Mouse (Mus musculus) forebrain, embryonic 15.5 days (tissue): ENCODE measurements around the gene Gm10198. TPM values are rescaled to one million over a fixed set of nuclear protein-coding genes. Genes with fewer than 3 reads are reported as not detected.

Experiments used
- ATAC-seq: fragments of 200-750 bp; cut with Nextera tagmentation; replicated peaks from 2 replicates; pipeline ENCODE4 v1.8.0; 2017; ENCODE audit warnings: mild to moderate bottlenecking, moderate TSS enrichment, moderate library complexity
- H3K27ac ChIP-seq: fragments of 300-500 bp; sonication (generic); replicated peaks from 2 replicates; pipeline ENCODE4 v1.5.1; 2015; ENCODE audit warnings: mild to moderate bottlenecking, inconsistent platforms
- H3K27me3 ChIP-seq: fragments of 300-500 bp; sonication (generic); 2 replicates; pipeline ENCODE4 v1.6.1; 2015; ENCODE audit warnings: inconsistent platforms
- H3K36me3 ChIP-seq: fragments of 300-500 bp; sonication (generic); 2 replicates; pipeline ENCODE4 v1.6.1; 2015; ENCODE audit warnings: mild to moderate bottlenecking, inconsistent platforms
- H3K4me1 ChIP-seq: fragments of 300-500 bp; sonication (generic); 2 replicates; pipeline ENCODE4 v1.6.1; 2015; ENCODE audit warnings: inconsistent platforms
- H3K4me2 ChIP-seq: fragments of 300-500 bp; sonication (generic); replicated peaks from 2 replicates; pipeline ENCODE4 v1.6.1; 2015; ENCODE audit warnings: mild to moderate bottlenecking, inconsistent platforms
- H3K4me3 ChIP-seq: fragments of 300-500 bp; sonication (generic); 2 replicates; pipeline ENCODE4 v1.5.1; 2015; ENCODE audit warnings: mild to moderate bottlenecking, inconsistent platforms
- H3K9ac ChIP-seq: fragments of 300-500 bp; sonication (generic); replicated peaks from 2 replicates; pipeline ENCODE4 v1.6.1; 2015; ENCODE audit warnings: mild to moderate bottlenecking, inconsistent platforms
- H3K9me3 ChIP-seq: fragments of 300-500 bp; sonication (generic); 2 replicates; pipeline ENCODE4 v1.6.1; 2016; ENCODE audit warnings: inconsistent platforms
- WGBS: fragments of 180-500 bp; shearing (Covaris S2); methylation state at CpG from one replicate; pipeline ENCODE4 v1.1.7; 2015; ENCODE audit warnings: mixed read lengths; 5-methylcytosine and 5-hydroxymethylcytosine counted together
- polyA plus RNA-seq: library from polyadenylated mRNA; unstranded; fragments of >200 nt; fragmentation: Nextera tagmentation; extraction: Ambion mirVana; gene quantifications from 2 replicates; pipeline ENCODE4 v1.2.1, GENCODE M21; 2015

Gm10198 gene
- polyA plus RNA-seq, 1 experiment from 2014 or later: not detected

DNA sequence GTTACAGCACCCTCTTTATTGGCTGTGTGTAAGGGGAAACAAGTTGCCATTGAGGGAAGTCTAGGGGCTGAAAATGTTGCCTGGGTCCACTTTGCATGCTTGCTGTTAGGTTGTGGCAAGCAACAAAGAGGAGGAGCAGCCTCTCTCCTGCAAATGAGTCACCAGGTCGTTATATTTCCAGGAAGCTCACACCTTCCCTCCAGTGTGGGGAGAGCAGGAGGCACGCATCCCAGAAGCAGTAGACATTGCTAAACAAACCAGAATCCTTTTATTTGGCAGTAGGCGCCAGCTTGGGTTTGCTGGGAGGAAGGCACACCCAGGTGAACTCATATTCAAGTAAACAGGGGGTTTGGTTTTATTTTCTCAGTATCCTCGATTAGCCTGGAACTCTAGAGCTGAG lies 8.8 kb downstream of the Gm10198 start:
- Histone ChIP-seq H3K4me3 (no peak overlapping the region), H3K9me3 (no peaks in the 10 kb centered on the region), H3K27me3 (no peaks in the 10 kb centered on the region), H3K27ac (no peak overlapping the region), H3K36me3 (no peaks in the 10 kb centered on the region), H3K9ac (no peak overlapping the region), H3K4me2 (no peak overlapping the region), H3K4me1 (no peaks in the 10 kb centered on the region)
- ATAC-seq: no peak
- WGBS: 75% methylated on average over 4 of the region's 4 CpGs

DNA sequence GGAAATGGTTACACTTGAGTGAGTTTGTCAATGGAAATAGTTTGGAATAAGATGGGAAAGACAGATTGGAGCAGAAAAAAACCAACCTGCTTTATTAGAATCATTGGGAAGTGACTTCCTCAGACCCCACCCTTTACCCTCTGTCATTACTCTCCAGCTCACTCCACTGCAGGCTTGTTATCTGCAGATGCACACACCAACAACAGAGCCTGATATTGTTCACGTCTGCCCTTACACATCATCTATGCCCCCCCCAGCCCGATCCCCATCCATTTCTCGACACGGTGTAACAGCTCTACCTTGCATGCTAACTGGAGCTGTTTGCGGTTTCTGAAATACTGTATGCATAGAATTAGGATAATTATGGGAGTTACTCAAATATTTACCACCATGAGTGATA lies 12.2 kb downstream of the Gm10198 start:
- H3K9ac ChIP-seq: no peak overlapping the region
- no peak overlapping the region for H3K4me2 ChIP-seq
- ATAC-seq: no peak
- H3K4me3 ChIP-seq: no peak overlapping the region
- H3K27me3 ChIP-seq: no peaks in the 10 kb centered on the region
- WGBS: 89% methylated on average over 5 of the region's 5 CpGs
- H3K27ac ChIP-seq: no peak overlapping the region
- no peaks in the 10 kb centered on the region for H3K9me3 ChIP-seq
- no peaks in the 10 kb centered on the region for H3K4me1 ChIP-seq
- H3K36me3 ChIP-seq: no peaks in the 10 kb centered on the region

DNA sequence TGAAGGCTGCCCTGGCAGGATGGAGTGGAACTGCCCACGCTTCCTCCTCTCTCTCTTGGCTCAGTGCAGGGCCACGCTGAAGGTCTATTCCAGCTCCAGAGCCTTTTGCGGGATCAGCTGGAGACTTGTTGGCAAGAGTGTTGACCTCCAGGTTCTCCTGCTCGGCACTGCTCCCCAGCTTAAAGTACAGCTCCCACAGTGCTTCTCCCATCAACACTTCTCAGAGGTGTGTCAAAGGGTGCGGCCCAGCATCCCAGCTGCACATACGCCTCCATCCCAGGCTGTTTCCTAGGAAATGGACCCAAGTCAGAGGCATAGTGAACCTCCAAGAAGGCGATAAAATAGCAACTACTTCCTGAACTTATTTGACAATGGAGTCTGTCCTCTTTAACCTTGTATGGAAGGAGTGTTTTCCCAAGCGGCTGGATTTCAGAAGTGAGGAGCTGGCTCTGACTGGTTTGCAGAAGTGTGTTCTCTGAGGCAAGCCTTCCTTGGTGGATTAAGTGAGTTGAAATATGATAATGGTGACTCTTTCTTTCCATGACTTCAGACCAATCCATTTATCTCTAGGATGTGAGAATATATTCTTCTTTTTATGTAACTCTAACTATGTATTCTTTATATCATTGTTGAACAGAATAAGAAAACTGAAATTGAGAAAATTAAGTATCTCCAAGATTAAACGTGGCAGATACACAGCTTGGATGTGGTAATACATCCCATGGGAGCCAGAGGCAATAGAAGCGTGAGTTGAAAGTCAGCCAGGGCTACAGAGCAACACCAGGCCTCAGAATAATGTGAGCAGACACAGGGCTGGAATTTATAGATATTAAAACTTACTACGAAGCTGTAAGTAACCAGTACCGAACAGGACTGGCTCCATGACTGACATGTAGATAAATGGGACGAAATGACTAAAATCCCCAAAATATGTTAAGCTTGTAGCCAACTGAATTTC lies 23.9 kb downstream of the Gm10198 start:
- 85% methylated on average over 13 of the region's 13 CpGs for WGBS

DNA sequence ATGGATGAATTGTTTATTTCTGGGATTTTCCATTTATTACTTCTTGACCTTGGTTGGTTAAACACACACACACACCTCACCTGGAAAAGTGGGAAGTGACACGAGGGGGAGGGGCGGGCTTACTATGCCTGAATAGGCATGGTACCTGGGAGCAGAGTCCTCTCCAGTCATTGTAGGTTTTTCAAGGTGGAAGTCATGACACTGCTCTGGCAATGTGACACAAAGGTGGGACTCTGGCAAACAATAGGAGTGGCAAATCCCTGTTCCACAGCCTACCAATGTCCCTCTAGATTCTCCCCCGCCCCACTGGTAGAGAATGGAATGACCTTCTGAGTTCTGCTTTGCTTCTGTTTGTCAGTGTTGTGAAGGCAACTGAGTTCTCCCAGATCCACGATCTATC lies 27.8 kb downstream of the Gm10198 start:
- no peak for ATAC-seq
- Histone ChIP-seq H3K4me2 (no peak overlapping the region), H3K9me3 (no peaks in the 10 kb centered on the region), H3K36me3 (no peaks in the 10 kb centered on the region), H3K4me3 (no peak overlapping the region), H3K27me3 (no peaks in the 10 kb centered on the region), H3K9ac (no peak overlapping the region), H3K27ac (no peak overlapping the region), H3K4me1 (no peaks in the 10 kb centered on the region)
- 83% methylated on average over 4 of the region's 4 CpGs for WGBS

More for the DNA sequence above, 23.9 kb downstream of the Gm10198 start:
- no peak overlapping the region for H3K9ac ChIP-seq
- H3K4me2 ChIP-seq: no peak overlapping the region
- H3K27ac ChIP-seq: no peak overlapping the region
- no peaks in the 10 kb centered on the region for H3K36me3 ChIP-seq
- no peaks in the 10 kb centered on the region for H3K27me3 ChIP-seq
- no peaks in the 10 kb centered on the region for H3K4me1 ChIP-seq
- no peak overlapping the region for H3K4me3 ChIP-seq
- H3K9me3 ChIP-seq: no peaks in the 10 kb centered on the region
- no peak for ATAC-seq

DNA sequence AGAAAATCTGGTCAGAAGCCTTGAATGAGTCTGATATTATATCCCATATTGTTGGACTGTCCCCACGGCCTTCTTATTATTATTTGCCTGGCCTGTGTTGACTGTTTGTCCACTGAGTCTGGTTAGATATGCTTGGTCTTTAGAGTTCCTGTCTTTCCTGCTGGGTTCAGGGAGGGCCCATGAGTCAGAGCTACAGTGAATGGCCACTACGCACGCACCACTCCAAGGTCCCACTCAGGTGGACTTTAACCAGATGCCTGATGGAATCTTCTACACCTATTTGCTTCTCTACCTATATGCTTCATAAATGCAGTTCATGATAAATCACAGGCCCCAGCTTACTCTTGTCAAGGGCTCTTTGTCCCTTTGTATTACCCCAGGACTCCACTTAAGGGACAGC lies 29.8 kb downstream of the Gm10198 start:
- Histone ChIP-seq H3K27ac (no peak overlapping the region), H3K4me3 (no peak overlapping the region), H3K4me2 (no peak overlapping the region), H3K27me3 (no peaks in the 10 kb centered on the region), H3K36me3 (no peaks in the 10 kb centered on the region), H3K9me3 (no peaks in the 10 kb centered on the region), H3K9ac (no peak overlapping the region), H3K4me1 (no peaks in the 10 kb centered on the region)
- WGBS: 88% methylated on average over 3 of the region's 3 CpGs
- ATAC-seq: no peak

DNA sequence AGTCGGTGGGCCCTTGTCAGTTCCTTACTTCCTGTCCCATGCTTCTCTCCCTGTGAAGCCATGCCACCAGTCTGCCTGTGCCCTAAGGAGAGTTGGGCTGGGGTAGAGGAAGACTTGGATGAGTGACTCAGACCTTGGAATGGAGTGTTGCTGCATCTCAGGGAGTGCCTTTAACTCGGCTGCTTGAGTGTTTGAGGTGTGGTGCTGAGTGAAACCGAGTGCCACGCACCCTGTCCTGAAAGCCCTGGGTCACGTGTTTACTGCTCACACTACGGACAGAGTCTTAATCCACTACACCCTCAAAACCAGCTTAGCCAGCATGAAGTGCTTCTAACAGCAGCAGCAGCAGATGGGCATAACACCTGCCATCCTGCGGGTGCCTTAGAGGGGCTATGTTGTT lies 30.5 kb downstream of the Gm10198 start:
- Histone ChIP-seq H3K4me1 (no peaks in the 10 kb centered on the region), H3K9me3 (no peaks in the 10 kb centered on the region), H3K27ac (no peak overlapping the region), H3K4me3 (no peak overlapping the region), H3K9ac (no peak overlapping the region), H3K27me3 (no peaks in the 10 kb centered on the region), H3K4me2 (no peak overlapping the region), H3K36me3 (no peaks in the 10 kb centered on the region)
- ATAC-seq: no peak
- WGBS: 91% methylated on average over 7 of the region's 7 CpGs

DNA sequence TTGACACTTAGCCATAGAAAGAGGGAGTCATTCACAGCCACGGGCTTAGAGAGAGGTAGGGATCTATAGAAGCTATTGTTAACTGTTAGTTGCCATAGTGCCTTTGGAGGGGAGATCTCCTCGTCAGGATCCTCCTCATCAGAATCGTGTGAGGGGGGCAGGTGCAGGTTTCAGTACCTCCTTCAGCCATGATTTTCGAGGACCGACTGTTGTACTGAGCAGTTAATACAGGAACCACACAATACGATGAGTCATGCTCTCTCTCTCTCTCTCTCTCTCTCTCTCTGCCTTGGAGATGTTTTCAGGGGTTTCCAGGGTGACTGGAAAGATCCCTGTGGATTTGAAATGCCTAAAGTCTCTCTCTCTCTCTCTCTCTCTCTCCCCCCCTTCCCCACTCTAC lies 31.5 kb downstream of the Gm10198 start:
- ATAC-seq: no peak
- Histone ChIP-seq H3K4me2 (no peak overlapping the region), H3K4me3 (no peak overlapping the region), H3K9me3 (no peaks in the 10 kb centered on the region), H3K4me1 (no peaks in the 10 kb centered on the region), H3K36me3 (no peaks in the 10 kb centered on the region), H3K9ac (no peak overlapping the region), H3K27ac (no peak overlapping the region), H3K27me3 (no peaks in the 10 kb centered on the region)
- WGBS: 63% methylated on average over 6 of the region's 6 CpGs

DNA sequence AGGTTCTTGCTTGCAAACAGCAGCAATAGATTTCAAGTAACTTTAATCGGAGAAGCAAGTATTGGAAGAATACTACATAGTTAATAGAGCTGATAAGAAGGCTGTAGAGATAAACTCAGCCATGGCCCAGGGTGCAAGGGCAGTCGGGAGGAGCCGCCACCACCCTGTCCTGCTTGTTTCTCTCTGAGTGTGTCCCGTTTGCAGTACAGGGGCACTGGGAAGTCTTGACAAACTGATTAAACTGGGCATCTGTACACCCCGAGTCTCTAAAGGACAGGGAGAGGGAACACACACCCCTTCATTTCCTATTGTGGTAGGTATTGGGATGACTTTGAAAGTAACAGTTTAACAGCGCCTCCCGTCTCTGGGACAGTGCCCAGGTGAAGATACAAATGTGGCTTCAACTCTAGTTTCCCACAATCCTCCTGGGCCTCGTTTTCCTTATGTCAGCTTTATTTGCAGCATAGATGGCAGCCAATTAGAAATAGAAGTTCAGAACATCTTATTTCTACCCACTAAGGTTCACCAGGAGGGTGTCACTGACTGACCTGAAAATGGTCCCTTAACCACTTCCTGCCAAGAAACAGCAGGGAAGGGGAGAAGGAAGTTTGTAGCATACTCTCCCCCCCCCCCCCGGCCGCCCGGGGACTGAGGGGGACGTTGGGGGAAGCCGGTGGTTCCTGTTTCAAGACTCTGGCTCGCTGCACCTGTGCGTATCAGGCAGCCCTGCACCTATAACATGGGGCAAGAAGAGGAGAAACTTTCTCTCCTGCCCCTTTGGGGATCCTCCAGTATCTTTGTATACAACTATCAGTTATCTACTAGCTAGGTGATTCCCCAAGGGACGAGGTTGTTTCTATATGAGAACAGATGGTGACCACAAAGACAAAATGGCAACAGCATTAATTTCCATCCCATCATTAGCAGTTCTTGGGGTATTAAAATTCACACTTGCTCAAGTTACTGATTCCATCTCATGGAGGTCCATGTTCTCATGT lies 41.9 kb downstream of the Gm10198 start:
- Histone ChIP-seq H3K27ac (no peak overlapping the region), H3K4me3 (no peak overlapping the region), H3K4me2 (no peak overlapping the region), H3K4me1 (no peaks in the 10 kb centered on the region), H3K27me3 (no peaks in the 10 kb centered on the region), H3K9ac (no peak overlapping the region), H3K36me3 (no peaks in the 10 kb centered on the region), H3K9me3 (no peaks in the 10 kb centered on the region)
- no peak for ATAC-seq
- WGBS: 91% methylated on average over 16 of the region's 16 CpGs

DNA sequence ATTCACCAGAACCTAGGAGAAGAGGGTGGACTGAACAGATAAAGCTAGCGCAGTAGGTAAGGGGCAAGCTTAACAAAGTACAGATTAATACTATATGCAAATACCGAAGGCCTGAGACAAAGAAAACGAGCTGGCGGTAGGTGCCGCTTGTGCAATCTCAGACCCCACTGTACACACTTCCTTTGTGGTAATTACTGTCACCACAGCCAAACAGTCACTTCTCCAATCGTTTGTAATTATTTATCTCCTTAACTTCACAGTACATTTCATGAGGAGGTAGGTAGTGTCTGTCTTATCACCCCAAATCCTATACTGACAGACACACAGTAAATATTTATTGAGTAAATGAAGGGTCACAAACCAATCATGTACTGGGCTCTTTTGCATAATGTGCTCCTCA lies 47.7 kb downstream of the Gm10198 start:
- Histone ChIP-seq H3K4me3 (no peak overlapping the region), H3K27me3 (no peaks in the 10 kb centered on the region), H3K4me2 (no peak overlapping the region), H3K9me3 (no peaks in the 10 kb centered on the region), H3K9ac (no peak overlapping the region), H3K4me1 (no peaks in the 10 kb centered on the region), H3K27ac (no peak overlapping the region), H3K36me3 (no peaks in the 10 kb centered on the region)
- ATAC-seq: no peak
- 80% methylated on average over 6 of the region's 6 CpGs for WGBS

Other genes with a start within 250 kb of the Gm10198 start
- gene Gpbp1, start 102.7 kb upstream of the Gm10198 start, polyA plus RNA-seq: 105 and 111 TPM in 2 replicates
- not detected in 2 replicates for gene Gm49496, start 42.8 kb upstream of the Gm10198 start, polyA plus RNA-seq
- gene Mier3, start 88.2 kb downstream of the Gm10198 start, polyA plus RNA-seq: 20.5 and 21.9 TPM in 2 replicates
- 9.8 and 9.9 TPM in 2 replicates for gene Map3k1, start 216.2 kb downstream of the Gm10198 start, polyA plus RNA-seq